Mouse (Mus musculus): ENCODE results near the gene Tshz2.
A peak's percentile ranks its signal among the peaks of the same experiment; 100 is the strongest.

Gene Tshz2

DNA sequence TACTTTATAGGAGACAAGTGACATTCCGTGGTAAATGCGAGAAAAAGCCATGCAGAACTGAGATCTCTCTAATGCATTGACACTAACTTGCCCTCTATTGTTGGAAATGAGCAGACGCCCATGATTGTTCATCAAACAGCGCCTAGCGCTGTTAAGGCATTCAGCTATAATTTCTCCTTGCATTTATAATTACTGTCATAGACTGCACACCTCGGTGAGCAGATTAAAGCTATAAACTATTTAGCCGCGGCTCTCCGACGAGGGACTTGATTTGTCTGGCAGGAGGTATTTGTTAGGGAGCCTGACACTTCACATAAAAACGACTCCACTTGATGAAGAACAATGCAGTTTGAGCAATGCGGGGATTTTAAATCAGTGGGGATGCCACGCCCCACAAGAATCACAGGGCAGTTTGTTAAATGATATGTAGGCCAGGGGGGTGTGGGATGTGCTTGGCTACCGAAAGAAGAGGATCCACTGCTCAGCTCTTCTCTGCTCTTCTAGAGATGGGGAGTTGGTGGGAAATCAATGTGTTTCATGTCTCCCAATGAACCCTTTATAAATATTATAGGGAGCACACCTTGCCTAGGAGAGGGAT, 259.7 kb downstream of the Tshz2 start:
- no peak for DNase-seq

DNA sequence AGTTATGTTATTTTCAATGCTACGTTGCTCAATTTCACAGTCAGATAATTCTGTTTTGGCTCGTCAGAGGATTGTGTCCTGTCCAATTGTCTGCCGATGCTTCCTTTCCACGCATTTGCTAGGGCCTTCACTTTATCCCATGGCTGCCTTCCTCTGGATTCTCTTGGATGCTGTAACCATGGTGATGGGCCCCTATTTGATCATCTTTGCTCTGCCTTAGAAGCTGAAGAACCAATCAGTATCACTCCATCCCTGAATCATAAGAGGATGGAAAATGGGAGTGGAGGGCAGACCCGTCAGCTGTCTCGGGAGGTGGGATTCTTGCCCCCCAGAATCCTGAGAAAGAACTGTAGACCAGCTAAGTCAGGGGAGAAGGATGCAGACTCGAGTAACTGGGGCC, 270.1 kb downstream of the Tshz2 start:
- DNase-seq, result no peak

DNA sequence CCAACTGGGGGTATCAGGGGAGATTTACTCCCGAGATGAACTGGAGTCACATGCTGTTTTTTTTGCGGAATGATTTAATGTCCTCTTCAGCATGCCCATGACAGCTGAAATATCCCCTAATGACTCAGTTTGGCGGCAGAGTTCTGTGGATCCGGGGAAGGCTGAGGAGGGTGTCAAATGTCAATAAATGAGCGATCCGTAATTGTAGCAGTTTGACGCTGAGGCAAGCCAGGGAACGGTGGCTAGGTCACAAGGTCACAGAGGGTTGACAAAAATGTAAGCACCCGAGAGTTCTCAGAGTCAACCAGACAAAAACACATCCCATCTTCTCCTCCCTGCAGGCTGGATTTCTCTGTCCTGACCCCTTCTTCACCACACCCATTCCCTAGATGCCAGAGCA, 273.6 kb downstream of the Tshz2 start:
- DNase-seq, result no peak

DNA sequence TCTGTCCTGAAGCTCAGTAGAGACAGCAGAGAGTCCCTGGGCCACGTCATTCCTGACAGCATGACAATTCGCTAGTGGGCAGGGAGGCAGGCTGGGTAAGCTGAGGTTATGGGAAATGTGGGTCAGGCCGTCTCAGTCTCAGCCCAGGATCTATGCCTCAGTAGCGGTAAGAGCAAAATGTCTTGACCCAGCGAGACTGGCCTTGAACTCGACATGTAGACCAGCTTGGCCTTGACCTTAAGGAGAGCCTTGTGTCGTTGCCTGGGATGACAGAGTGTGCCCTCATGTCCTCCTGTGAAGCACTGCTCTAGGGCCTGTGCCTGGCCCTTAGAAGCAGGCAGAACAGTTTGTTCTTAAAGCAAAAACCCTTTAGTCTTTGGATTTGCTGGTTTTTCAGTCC, 275.2 kb downstream of the Tshz2 start:
- DNase-seq, result no peak

DNA sequence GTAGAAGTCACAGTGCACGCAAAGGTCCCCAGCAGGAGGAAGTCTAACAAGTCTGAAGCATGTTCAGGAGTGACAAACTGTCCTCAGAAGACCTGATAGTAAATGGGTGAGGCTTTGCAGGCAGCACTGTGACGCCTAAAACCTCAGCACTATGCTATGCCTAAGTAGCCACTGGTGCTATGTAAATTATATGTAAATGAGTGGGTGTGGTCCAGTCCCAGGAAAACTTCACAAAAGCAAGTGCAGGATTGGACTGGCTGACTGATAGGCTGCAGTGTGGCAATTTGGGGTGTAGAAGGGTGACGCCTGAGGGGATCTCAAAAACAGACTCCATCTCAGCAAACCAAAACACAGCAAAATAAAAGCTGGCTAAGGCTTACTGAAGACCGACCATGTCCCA, 277.8 kb downstream of the Tshz2 start:
- DNase-seq, result no peak

DNA sequence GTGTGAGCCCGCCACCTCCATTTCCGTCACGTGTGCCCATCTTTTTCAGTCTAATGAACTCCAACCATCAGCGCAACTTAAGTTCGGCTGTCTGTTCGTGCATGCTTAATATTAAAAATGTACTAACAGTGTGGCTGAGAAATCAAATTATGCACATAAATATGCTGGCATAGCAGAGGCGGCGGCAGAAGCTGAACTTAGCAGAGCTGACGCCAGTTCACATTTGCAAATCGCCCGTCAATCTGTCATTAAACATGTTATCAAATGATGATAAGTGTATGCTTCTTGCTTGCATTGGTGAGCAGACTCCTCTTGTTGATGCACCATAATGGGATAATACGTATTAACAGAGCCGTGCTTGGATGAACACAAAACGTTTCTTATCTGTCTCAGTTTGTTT, 280.0 kb downstream of the Tshz2 start:
- no peak for DNase-seq

DNA sequence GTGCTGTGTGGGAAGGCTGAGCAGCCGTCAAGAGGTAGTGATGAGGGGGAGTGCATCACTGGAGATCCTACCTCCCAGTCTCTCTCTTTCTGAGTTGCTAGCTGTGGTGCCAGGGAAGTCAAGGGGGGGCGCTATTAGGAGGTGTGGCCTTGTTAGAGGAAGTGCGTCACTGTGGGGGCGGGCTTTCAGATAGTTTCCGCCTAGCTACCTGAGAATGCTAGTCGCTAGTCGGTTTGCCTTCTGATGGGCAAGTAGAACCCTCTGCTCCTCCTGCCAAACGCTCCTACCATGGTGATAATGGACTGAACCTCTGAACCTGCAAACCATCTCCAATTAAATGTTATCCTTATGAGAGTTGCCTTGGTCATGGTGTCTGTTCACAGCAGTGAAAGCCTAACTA, 282.1 kb downstream of the Tshz2 start:
- peak; percentile 3 to 6 for DNase-seq

DNA sequence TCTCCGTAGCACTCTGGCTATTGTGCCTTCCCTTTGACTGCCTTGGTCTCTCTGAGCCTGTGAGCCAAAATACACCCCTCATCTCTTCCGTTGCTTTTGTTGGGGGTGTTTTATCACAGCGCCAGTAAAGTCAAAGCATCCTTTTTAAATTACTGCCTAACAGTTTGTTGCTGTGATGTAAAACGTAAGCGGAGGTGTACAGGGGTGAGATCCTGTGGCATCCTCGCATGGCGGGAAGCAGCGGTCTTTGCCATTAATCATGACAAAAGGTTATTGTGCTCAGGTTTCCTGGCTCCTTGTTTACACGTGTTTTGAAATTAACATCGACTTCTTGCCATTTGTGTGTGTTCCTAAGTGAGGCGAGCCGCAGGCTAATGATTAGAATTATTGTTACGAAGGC, 282.5 kb downstream of the Tshz2 start:
- no peak for DNase-seq

DNA sequence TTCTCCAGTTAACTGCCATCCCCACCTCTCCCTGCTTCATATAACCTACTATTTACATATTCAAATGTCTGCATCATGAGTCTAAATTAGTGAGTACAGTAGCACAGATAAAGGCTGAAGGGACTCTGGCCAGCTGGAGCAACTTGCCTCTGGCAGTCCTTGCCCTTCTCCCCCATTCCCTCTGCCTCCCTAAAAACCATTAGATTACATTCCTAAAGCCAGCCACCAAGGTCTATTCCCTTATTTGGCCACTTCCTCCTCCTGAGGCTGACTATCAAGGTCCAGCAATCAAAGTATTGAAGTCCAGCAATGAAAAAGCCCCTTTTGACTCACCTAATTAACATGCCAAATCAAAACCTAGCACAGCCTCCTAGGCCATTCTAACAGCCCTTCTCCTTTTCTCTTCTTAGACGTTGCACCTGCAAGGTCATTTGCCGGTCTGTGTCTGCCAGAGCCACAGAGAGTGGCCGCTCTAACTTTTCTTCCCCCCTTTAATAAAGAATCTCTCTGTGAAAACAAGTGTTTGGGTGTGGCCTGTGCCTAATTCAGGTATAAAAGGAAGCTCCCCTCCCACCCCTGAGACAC, 286.4 kb downstream of the Tshz2 start:
- DNase-seq, result no peak

DNA sequence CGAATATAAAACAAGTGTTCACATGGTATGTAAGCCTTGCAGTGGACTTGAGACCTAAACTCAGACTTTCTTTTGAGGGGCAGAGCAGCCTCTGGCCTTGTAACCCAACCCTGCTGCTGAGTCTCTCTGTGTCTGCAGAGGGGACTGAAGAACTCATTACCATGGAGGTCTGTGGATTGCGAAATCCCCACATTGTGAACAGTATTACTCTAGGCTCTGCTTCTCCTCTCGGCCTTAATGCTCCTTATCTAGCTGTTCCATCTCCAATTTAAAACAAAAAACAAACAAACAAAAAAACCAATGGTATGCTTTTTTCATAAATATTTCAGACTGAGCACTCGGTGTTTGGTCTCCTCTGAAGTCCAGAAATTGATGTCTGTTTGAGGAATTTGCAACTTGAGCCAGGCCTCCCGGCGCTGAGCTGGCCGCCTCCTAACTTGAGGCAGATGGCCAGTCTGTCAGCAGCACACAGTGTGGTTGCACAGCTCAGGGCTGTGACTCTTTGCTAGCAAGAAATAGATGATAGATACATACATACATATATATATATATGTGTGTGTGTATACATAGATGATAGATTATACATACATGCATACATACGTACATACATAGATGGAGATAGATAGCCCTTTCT, 291.5 kb downstream of the Tshz2 start:
- DNase-seq, result no peak

DNA sequence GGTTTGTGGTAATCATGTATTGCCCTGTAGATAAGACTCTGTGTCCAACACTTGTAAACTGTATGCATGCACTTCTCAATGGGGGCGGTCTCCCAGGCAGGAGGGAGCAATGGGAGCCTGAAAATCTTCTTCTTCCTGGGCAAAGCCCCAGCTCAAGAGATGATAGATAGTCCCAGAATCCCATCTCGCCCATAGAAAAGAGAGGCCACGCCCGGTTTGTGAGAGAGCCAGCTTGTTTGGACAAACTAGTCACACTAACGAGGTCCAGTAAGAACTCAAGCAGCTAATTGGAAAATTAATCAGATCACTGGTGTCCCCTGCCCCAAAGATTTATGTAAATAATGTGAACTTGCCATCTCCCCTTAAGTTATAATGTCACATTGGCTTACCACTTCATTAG, 292.7 kb downstream of the Tshz2 start:
- DNase-seq, result no peak

DNA sequence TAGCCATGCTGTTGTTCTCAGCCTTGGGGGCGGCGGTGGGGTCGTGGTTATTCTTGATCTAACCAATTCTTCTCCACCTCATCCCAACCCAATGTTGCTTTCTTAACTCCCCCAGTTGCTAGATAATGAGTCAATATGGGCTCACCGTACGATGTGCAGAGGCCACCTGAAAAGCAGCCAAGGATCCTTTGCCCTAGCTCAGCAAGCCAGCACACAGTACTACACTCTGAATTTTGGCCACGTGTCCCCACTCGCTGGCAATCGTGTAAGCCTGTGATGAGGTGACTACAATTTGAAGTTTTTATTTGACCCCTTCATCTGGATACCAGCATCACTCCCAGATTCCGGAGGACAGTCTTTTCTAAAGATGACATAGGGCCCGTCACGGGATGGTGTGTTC, 293.2 kb downstream of the Tshz2 start:
- DNase-seq, result no peak

DNA sequence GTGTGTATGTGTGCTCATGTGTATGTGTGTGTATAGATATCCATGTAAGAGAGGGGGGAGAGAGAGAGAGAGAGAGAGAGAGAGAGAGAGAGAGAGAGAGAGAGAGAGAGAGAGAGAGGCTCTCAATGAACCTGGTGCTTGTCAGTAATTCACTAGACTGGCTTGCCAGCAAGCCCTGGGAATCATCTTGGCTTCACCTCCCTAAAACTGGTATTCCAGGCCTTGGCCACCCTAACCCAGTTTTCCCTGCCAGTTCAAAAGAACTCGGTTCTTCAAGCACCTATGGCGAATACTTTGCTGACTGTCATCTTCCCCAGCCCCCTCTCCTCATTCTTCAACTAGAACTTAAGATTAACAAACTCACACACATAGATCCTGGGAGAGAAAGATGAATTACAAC, 294.6 kb downstream of the Tshz2 start:
- no peak for DNase-seq

DNA sequence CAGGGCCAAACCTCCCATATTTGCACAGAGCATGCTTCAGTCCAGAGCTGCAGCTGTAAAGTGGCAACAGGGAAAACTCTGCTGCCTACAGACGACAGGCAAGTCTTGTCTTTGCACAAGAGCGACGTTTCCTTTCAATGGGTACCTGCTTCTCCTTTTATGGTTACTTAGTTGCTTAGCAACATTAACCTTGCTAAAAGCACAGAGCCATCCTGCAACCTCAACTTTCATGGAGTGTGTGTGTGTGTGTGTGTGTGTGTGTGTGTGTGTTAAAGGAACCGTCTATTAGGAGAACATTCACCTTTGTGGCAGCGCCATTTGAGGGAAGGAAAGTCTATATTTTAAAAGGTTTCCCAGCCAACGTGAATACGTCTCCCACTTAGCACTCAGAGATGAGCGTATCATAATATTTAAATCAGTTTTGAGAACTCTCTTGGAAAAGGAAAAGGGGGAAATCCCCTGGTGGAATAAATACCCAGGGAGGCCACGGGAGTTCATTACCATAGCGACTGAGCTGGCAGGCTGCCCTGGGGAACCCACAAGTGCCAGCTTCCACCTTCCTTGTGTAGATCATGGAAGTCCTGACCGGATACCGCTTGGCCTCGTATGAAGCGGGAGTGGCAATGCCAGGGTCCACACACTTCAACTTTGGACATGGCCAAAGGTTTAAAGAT, 295.8 kb downstream of the Tshz2 start:
- no peak for DNase-seq

DNA sequence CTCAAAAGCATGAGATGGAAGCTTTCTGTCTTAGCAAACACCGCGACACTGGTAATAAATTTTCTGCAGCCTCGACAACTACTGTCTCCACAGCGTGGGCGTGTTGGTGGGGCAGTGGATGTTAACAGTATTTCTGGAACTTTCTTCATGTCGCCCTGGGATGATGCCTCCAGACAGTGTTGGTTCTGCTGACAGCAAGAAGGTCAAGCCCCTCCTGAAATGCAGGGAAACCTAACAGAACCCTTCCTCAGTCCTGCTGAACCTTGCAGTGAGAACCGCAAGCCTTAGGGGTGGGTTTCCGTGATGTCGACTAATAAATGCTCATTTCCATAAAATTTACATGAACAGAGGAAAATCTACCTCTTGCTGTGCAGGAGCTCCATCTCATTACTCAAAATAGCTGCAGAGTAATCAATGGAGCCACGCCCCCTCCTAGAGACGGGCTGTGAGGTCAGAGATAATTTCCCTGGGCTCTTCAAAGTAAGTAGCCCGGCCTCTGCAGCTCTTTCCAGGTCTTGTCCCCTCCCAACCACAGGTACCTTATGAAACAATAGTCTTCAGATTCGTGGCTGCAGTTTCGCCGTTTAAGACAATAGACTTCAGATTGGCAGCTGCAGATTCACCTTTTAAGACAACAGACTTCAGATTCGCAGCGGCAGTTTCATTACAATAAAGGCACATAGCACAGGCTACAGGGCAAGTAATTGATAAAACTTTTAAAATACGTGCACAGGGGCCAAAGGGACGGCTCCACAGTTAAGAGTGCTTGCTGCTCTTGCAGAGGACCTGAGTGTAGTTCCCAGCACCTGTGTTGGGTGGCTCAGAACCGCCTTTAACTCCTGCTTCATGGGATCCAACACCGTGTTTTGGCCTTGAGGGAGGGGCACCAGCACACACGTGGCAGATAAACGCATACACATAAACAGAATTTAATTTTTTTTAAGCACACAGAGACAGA, 297.0 kb downstream of the Tshz2 start:
- DNase-seq, result peak; percentile 10 to 44

DNA sequence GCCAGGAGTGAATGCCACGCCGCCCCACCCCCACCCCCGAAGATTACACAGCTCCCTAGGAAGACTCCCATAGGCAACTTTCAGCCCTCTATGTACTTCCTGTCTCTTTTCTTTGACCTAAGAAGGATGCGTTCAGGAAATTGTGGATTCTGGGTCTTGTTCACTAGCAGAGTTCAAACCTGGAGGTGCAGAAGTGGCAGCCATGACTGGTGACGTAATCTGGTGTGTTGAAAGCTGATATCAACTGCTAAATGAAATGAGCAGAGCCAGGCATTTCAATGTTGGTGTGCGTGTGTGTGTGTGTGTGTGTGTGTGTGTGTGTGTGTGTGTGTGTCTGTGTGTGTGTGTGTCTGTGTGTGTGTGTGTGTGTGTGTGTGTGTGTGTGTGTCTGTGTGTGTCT, 302.8 kb downstream of the Tshz2 start:
- no peak for DNase-seq

DNA sequence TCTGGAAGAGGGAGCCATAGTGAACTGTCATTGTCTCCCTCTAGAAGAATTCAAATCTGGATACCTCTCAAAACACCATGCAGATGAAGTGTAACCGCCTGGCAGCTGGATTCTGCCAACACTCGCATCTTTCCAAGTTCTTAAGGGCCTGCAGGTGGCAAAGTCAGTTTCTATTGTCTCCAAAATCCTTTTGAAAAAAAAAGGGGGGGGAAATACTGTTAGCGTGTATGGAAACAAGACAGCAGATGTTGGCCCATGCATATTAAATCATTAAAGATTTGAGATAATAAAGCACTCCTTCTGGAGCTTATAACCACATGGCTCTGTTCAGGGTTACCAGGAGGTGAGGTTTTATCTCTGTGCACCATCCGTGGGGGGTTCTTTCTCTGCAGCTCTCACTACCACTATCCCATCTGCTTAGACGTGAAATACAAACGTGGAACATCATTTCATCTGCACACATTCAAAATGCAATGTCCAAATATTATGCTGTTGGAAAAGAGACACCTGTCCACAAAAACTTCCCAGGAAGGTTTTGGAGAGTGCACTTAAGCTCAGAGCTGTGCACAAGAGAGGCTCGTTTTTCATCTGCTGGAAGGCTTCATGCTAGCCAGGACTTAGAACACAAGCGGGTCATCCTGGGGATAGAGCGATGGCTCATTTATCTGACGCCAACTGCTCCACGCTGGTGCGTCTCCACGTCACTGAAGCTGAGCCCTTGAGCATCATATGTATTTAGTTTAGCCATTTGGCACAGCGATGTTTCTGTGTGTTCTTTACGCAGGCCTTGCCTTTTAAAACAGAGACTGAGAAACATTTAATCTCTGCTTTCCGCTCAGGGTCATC, 307.7 kb downstream of the Tshz2 start:
- no peak for DNase-seq

DNA sequence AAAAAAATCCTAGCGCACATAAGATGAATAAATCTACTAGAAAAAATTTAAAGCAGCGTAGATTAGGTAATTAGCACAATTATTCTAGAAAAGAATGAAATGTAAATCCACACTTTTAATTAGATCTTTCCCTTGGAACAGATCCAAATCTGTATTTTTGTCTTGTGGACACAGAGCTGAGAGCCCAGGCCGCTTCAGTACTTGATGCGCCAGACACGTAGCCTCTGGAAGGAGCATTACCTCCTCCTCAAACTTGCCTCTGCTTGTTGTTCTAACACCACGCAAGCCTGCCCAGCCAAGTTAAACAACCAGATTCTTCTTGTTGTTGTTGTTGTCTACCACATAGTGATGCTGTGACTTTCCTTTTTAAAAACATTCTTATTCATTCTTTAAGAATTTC, 310.9 kb downstream of the Tshz2 start:
- no peak for DNase-seq

DNA sequence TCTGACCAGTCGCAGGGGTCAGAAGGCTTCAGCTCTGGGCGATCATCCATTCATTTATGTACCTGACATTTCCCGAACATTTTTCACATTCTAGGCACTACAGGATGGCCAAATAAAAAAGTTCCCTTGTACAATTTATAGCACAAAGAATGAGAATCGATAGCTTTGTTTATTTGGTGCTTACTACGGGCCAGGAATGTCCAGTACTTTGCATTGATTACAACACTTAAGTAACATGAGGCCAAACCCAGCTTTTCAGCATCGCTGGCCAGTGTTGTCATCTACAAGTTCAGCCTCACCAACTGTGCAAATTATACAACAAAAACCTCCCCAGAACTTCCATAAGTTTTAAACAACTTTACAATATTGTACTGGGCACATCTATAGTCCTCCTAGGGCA, 315.3 kb downstream of the Tshz2 start:
- DNase-seq, result no peak

DNA sequence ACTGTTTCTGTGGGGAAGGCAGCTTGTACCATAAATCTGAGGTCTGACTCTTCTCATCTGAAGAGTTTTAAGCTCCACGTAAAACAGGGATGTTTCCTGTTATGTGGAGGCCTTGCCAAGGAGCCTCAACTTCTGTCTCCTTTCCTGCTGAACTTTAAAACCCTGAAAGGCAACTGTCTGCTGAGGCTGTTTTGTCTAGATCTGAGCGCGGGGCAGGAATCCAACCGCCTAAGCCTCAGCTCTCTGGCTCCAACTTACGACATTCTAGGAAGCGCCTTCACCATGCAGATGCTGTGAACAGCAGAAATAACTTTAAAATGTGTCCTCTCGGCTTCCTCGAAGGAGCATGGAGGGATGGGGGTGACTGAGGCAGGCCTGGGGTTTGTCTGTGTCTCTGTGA, 318.2 kb downstream of the Tshz2 start:
- DNase-seq, result no peak

DNA sequence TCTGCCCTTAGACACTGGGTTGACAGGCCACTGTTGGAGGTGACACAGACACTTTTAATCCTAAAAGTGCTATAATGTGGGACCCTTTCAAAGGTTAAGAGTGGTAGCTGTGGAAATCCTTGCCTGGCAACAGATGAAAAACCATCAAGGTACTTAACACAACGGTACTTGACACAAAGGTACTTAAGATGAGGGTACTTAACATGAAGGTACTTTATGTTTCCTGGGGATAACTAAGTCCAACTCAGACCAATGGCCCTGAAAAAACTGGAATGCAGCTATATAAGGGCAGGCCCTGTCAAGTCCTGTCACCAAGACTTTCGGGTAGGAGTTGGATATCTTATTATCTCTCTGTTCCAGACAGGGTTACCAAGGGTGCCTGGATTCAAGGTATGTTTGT, 320.2 kb downstream of the Tshz2 start:
- no peak for DNase-seq

Data from cerebellum, adult 18-20 months (tissue).